Mouse (Mus musculus) forebrain, embryonic 14.5 days (tissue): ENCODE data around the gene 1500011B03Rik. TPM values are rescaled to one million over a fixed set of nuclear protein-coding genes. Genes with fewer than 3 reads are reported as not detected.

Source experiments
- ATAC-seq: fragments of 200-750 bp; cut with Nextera tagmentation; 2 replicates; pipeline ENCODE4 v1.8.0; 2017; ENCODE audit warnings: mild to moderate bottlenecking, moderate library complexity
- DNase-seq: peaks from one replicate; pipeline ENCODE4 v3.0.0-alpha.2; 2015; ENCODE audit warnings: low spot score
- H3K27ac ChIP-seq: fragments of 300-500 bp; sonication (generic); 2 replicates; pipeline ENCODE4 v1.5.1; 2014; ENCODE audit warnings: low read depth, mild to moderate bottlenecking, control low read depth, low read length, moderate library complexity
- H3K27me3 ChIP-seq: fragments of 300-500 bp; sonication (generic); replicated peaks from 2 replicates; pipeline ENCODE4 v1.6.1; 2014; ENCODE audit warnings: low read length, control low read depth, mixed read lengths; ENCODE audit not compliant: control insufficient read depth, insufficient read depth
- H3K36me3 ChIP-seq: fragments of 300-500 bp; sonication (generic); 2 replicates; pipeline ENCODE4 v1.6.1; 2014; ENCODE audit warnings: low read length, control low read depth; ENCODE audit not compliant: control insufficient read depth, insufficient read depth
- H3K4me1 ChIP-seq: fragments of 300-500 bp; sonication (generic); 2 replicates; pipeline ENCODE4 v1.6.1; 2014; ENCODE audit warnings: antibody characterized with exemption, low read length, control low read depth; ENCODE audit not compliant: control insufficient read depth, insufficient read depth
- H3K4me2 ChIP-seq: fragments of 300-500 bp; sonication (generic); 2 replicates; pipeline ENCODE4 v1.6.1; 2014; ENCODE audit warnings: mild to moderate bottlenecking, control low read depth, low read length
- H3K4me3 ChIP-seq: fragments of 300-500 bp; sonication (generic); 2 replicates; pipeline ENCODE4 v1.5.1; 2014; ENCODE audit warnings: low read depth, low read length, control low read depth
- H3K9ac ChIP-seq: fragments of 300-500 bp; sonication (generic); 2 replicates; pipeline ENCODE4 v1.6.1; 2014; ENCODE audit warnings: mild to moderate bottlenecking, low read length, control low read depth, moderate library complexity
- H3K9me3 ChIP-seq: fragments of 300-500 bp; sonication (generic); replicated peaks from 2 replicates; pipeline ENCODE4 v1.6.1; 2016; ENCODE audit warnings: low read length, control low read depth, mixed read lengths; ENCODE audit not compliant: control insufficient read depth
- WGBS: fragments of 180-500 bp; shearing (Covaris S2); extraction: QIAGEN DNeasy Blood & Tissue Kit; methylation state at CpG from one replicate; pipeline ENCODE4 v1.1.7; 2014; 5-methylcytosine and 5-hydroxymethylcytosine counted together
- polyA plus RNA-seq: library from polyadenylated mRNA; unstranded; fragments of >200 nt; fragmentation: Nextera tagmentation; extraction: Ambion mirVana; gene quantifications from 2 replicates; pipeline ENCODE4 v1.2.1, GENCODE M21; 2014

The 1500011B03Rik gene
- polyA plus RNA-seq, 1 experiment from 2014 or later: 273 TPM

DNA sequence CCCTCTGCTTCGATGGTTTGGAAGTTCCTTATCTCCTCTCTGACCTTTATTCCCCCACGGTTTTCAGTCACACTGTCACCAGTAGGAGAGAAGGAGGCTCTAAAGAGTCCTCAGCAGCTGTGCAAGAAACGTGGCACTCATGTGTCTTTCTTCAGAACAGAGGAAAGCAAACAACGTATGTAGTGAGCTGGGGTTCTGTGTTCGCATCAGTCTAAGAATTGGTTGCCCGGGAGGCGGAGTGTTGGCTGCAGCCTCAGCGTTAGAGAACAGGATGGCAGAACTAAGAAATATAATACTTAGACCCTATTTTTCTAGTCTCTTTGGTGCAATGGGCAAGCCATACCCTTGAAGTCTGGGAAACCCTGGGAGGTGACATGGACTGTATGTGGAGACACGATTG is 40.3 kb downstream of the 1500011B03Rik start:
- H3K36me3 ChIP-seq: peaks cover 21% of the 10 kb centered on the region
- H3K9me3 ChIP-seq: no peaks in the 10 kb centered on the region
- H3K27me3 ChIP-seq: no peaks in the 10 kb centered on the region
- WGBS: 93% methylated on average over 9 of the region's 9 CpGs
- no peak overlapping the region for H3K4me2 ChIP-seq
- H3K9ac ChIP-seq: no peak overlapping the region
- ATAC-seq (no peak), DNase-seq (no peak)
- H3K27ac ChIP-seq: no peak overlapping the region
- no peaks in the 10 kb centered on the region for H3K4me1 ChIP-seq
- no peak overlapping the region for H3K4me3 ChIP-seq

DNA sequence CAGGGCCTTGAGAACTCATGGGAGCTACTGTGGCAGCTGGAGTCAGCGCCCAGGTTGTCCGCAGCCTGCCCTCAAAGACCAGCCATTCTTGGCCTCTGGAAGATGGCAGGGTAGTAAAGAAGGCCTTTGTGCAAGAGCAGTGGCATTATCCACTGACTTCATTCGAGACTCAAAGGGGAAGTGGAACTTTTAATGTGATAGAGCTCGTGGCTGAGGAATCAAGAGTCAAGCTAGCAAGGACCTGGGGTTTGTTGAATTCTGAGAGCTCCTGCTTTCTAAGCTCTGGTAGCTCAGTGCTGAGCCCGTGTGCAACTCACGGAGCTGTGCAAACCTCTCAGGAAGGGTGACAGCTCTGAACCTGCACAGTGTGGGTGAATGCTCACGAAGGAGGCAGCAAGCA is 42.4 kb downstream of the 1500011B03Rik start:
- Histone ChIP-seq H3K27ac (no peak overlapping the region), H3K9me3 (no peaks in the 10 kb centered on the region), H3K27me3 (no peaks in the 10 kb centered on the region), H3K36me3 (0 out of 2 replicates have a peak, but pooled peaks cover 2% of the 10 kb centered on the region), H3K9ac (no peak overlapping the region), H3K4me3 (no peak overlapping the region), H3K4me2 (no peak overlapping the region), H3K4me1 (peaks cover 5% of the 10 kb centered on the region)
- DNase-seq: no peak
- 82% methylated on average over 7 of the region's 7 CpGs for WGBS
- no peak for ATAC-seq

DNA sequence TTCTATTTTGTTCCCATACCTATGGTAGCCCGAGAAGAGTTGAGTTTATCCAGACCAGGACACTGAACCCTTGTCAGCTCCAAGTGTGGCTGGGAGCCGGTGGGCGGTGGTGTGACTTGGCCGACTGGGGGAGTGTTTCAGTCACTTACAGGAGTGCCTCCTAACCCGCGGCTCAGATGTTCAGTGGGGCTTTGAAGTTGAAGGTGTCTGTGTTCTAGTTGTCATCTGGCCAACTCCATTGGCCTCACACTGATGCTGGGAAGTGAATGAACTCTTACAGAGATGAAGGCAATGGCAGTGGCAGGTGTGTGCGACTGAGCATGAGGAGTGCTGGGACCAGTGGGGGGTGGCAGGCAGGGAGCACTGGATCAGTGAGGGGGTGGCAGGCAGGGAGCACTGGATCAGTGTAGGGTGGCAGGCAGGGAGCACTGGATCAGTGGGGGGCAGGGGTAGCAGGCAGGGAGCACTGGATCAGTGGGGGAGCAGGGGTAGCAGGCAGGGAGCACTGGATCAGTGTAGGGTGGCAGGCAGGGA is 43.2 kb downstream of the 1500011B03Rik start:
- H3K4me3 ChIP-seq: no peak overlapping the region
- no peak overlapping the region for H3K27ac ChIP-seq
- H3K36me3 ChIP-seq: no peaks in the 10 kb centered on the region
- DNase-seq (no peak), ATAC-seq (no peak)
- H3K9me3 ChIP-seq: no peaks in the 10 kb centered on the region
- WGBS: 81% methylated on average over 7 of the region's 7 CpGs
- no peaks in the 10 kb centered on the region for H3K27me3 ChIP-seq
- H3K4me2 ChIP-seq: no peak overlapping the region
- no peak overlapping the region for H3K9ac ChIP-seq
- H3K4me1 ChIP-seq: peaks cover 7% of the 10 kb centered on the region

DNA sequence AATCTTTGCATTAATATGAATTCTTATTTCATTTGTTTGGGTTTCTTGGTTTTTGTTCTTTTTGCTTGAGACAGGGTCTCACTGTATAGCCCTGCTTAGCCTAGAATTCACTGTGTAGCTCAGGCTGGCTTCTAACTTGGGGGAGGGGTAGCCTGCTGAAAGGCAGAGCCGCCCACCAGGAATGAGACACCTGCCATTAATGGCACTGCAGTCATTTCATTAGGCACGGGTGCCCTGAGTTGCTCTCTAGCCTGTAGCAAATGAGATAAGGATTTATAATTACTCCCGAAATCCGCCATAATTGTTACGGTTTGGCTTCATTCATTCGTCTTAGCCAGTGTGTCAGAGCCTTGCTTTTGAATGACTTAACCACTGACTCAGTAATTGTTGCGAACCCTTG is 47.1 kb downstream of the 1500011B03Rik start:
- peaks cover 17% of the 10 kb centered on the region for H3K4me1 ChIP-seq
- H3K36me3 ChIP-seq: no peaks in the 10 kb centered on the region
- H3K4me3 ChIP-seq: peak overlapping the region; percentile 100; the same call in 1 of the 2 replicates
- H3K27me3 ChIP-seq: no peaks in the 10 kb centered on the region
- peak overlapping the region; percentile 95 for H3K9ac ChIP-seq
- H3K27ac ChIP-seq: no peak overlapping the region
- DNase-seq (no peak), ATAC-seq (no peak)
- H3K9me3 ChIP-seq: no peaks in the 10 kb centered on the region
- WGBS: 45% methylated on average over 7 of the region's 7 CpGs
- H3K4me2 ChIP-seq: peak overlapping the region; percentile 92

DNA sequence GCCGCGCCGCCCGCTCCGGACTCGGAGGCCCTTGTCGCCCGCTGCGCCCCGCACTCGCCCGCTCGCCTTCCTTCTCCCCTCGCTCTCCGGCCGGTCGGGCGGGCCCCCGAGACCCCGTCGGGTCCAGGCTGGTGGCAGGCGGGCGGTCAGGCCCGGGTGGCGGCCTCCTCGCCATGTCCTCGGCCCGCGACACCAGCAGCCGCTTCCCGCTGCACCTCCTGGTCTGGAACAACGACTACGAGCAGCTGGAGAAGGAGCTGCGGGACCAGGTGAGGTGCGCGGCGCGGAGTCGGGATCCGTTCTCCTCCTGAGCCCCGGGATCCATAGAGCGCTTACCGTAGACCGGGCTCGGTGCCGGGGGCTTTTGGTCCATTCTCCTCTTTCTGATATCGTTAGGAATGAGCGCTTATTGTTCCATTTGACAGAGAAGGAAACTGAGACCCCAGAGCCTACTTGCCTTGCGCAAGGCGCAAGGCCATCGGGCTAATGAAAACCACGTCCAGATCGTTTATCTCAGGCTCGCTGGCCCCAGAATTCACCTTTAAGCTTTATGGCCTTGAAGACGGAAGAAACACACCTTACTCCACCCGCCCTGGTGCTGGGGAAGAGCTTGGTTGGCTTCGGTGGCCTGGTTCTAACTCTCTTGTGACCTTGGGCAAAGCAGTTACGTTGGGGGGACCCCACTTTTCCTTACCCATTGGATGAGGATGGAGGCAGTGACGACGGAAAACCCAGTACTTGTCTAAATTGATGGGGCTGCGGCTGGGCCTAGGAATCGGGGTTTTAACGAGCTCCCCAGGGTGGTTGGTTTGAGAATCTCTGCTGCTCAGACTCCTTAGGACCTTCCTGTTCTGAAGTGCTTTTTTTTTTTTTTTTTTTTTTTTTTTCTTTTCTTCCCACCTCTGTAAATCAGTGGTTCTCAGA is 48.0 kb downstream of the 1500011B03Rik start, which contains the start of gene Git2:
Gene Git2 (minus strand): TSS at position 462 of the 924 bp plus-strand sequence.
- Histone ChIP-seq H3K9me3 (no peaks in the 10 kb centered on the region), H3K4me3 (peak within 1 kb of the TSS; percentile 100), H3K4me1 (peaks cover 17% of the 10 kb centered on the region), H3K27ac (peak within 1 kb of the TSS; percentile 95), H3K36me3 (no peaks in the 10 kb centered on the region), H3K27me3 (no peaks in the 10 kb centered on the region), H3K4me2 (peak within 1 kb of the TSS; percentile 92), H3K9ac (peak within 1 kb of the TSS; percentile 95)
- DNase-seq (peak; percentile 45), ATAC-seq (peak; percentile 1; the same call in 1 of the 2 replicates)
- under 1% methylated on average over 47 of the region's 63 CpGs for WGBS

DNA sequence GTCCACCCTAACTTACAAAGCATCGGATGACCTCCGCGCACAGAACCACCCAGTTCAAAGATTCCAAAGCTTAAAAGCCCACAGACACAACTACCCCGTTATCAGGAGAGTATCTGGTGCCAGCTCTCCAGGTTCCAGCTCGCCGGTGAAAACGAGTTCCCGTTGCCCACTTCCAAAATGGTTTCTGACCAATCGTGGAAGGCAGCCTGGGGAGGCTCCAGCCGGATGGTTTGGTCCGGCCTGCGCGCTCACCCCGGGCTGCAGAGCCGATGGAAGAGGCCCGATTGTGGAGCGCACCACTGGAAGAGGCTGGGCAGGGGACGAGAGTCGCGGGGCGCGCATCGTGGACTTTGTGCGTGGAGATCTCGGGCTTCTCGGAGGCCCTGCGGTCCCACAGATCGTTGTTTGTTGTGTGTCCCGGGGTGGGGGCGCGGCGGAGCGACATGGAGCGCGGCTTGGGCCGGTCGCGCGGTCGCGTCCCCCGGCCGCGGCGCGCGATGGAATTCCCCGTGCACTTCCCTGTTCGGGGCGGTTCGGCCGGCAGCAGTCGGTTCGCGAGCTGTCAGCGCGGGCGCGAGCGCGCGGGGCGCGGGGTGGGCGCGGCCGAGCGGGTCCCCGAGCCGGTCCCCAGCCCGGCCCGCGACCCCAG is 48.7 kb downstream of the 1500011B03Rik start, which contains the start of gene Ankrd13a:
Gene Ankrd13a (plus strand): TSS at position 275 of the 649 bp plus-strand sequence.
- ATAC-seq (peak; percentile 88), DNase-seq (peak; percentile 96)
- peak within 1 kb of the TSS; percentile 92 for H3K4me2 ChIP-seq
- no peaks in the 10 kb centered on the region for H3K36me3 ChIP-seq
- no peaks in the 10 kb centered on the region for H3K27me3 ChIP-seq
- no peaks in the 10 kb centered on the region for H3K9me3 ChIP-seq
- H3K9ac ChIP-seq: peak within 1 kb of the TSS; percentile 95
- peak within 1 kb of the TSS; percentile 100 for H3K4me3 ChIP-seq
- WGBS: under 1% methylated on average over 61 of the region's 73 CpGs
- peaks cover 17% of the 10 kb centered on the region for H3K4me1 ChIP-seq
- peak within 1 kb of the TSS; percentile 95 for H3K27ac ChIP-seq

DNA sequence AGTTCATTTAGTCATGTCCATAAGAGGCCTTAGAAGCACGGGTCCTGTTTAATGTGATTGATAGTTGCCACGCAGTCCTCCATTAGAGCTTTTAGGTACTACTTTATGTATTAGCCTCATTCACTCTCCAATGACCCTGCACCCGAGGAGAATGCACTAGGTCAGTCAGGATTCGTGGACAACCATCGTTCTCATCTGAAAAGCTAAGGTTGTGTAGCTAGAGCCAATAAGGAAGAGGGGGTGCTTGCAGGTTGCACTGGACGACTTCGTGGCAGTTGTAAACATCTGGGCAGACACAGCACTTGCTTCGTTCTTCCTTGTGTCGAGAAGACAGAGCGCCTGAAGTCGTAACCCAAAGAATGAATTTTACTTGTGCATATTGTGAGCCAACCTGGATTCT is 49.5 kb downstream of the 1500011B03Rik start:
- Histone ChIP-seq H3K27ac (peak overlapping the region; percentile 95), H3K27me3 (no peaks in the 10 kb centered on the region), H3K4me2 (peak overlapping the region; percentile 92), H3K9me3 (no peaks in the 10 kb centered on the region), H3K4me1 (peaks cover 17% of the 10 kb centered on the region), H3K9ac (peak overlapping the region; percentile 95), H3K4me3 (peak overlapping the region; percentile 100), H3K36me3 (no peaks in the 10 kb centered on the region)
- 2% methylated on average over 11 of the region's 11 CpGs for WGBS
- ATAC-seq (peak; percentile 11; the same call in 1 of the 2 replicates), DNase-seq (peak; percentile 12)

DNA sequence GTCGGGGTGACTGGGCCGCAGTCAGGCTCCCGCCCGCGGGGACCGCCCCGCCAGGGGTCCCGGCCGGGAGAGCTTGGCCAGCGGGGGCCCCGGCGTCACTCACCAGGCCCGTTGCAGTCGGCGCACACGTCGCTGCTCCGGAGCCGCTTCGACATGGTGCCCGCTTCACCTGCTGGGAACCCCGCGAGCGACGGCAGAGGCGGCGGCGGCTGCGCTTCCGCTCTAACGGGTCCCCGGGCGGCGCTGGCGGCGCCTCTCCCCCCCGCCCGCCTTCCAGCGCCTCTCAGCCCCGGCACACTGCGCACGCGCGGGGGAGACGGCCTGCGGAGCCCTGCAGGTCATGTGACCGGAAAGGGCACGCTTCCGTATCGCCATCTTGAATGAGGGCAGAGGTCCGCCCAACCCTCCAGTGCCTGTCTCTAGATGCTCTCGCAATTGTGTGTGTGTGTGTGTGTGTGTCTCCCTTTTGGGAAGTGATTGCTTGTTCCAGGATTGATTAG is 50.0 kb downstream of the 1500011B03Rik start:
- Histone ChIP-seq H3K27ac (peak overlapping the region; percentile 95), H3K36me3 (no peaks in the 10 kb centered on the region), H3K9ac (peak overlapping the region; percentile 96), H3K4me2 (peak overlapping the region; percentile 92), H3K4me3 (peak overlapping the region; percentile 100), H3K9me3 (no peaks in the 10 kb centered on the region), H3K27me3 (no peaks in the 10 kb centered on the region), H3K4me1 (peaks cover 17% of the 10 kb centered on the region)
- peak; percentile 83 for ATAC-seq
- 1% methylated on average over 36 of the region's 52 CpGs for WGBS
- peak; percentile 99 for DNase-seq
